Mouse (Mus musculus): ENCODE data around the gene Pdcd10.

Gene Pdcd10

DNA sequence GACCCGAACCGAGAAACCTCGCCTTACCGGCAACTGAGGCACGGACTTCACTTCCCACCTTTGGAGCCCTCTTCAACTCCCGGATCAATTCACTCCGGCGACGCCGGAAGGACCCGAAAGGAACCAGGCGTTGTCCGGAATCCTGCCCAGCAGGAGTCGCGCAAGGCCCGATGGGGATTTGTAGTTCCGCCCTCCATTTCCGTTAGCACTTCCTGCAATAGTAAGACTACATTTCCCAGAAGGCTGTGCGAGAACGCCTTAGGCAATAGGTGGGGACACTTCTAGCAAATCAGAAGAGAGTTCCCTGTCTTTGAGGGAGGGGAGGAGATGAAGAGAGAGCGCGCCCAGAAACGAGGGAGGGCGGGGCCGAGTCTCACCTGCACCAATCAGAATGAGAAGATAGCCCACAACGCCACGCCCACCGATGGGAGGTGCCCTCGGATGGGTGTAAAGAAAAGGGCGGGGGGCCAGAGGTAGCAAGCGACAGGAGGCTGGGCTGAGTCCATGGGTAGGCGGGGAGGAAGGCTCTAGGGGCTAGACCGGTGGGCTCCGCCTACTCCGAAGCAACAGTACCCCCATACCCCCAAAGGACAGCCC, at the start of gene Pdcd10:
TSS of gene Pdcd10 (minus strand) at position 162 of the 597 bp plus-strand sequence.
- DNase-seq (ENCODE audit: low spot score in 2 of 2): peak; percentile 98 to 99

DNA sequence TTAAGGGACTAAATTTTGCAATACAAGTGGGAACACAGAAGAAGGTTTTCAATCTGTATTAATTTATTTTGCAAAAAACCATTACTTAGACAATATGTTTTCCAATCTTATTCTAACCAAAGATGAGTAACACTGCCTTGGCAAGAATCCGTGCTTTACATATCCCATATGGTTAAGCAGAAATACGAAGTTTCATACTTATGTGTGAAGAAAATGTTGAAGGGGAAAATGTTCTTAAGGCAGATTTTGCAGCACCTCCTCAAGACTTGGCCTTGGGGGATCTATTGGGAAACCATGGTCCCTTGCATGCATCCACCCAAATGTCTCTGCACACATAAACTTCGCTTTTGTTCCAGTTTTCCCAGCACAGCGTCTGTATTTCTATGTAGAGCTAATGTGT, 28.2 kb upstream of the Pdcd10 start:
- DNase-seq (ENCODE audit: low spot score in 2 of 2): no peak

DNA sequence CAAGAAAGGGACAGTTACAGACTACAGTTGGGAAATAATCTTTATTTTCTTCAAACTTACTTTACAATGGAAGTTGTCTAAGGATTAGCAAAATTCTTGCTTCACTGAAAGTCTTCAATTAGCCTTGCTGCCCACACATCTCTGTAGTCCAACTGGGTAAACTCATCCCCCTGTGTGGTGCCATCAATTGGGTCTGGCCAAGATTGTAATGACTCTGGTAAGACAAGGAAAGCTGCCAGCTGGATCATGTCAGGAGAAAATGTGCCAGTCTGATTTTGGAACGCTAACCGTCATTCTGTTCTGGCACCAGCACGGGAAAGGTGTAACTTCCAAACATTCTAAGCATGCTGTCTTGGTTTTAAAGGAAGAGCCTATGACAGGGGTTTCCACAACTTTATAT, 26.6 kb upstream of the Pdcd10 start:
- DNase-seq (ENCODE audit: low spot score in 2 of 2): no peak

DNA sequence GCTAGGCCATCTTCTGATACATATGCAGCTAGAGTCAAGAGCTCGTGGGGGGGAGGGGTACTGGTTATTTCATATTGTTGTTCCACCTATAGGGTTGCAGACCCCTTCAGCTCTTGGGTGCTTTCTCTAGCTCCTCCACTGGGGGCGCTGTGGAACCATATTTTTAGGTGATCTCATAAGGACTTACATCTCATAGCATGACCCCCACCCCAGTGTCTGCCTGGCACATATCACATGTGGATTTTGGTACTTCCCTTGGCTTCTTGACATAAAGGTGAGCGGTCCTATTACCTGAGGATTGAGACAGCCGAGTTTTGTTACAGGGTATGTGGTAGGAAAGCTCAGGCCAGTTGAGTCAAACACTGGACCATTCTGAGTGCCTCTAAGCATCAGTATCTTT, 22.7 kb upstream of the Pdcd10 start:
- DNase-seq (ENCODE audit: low spot score in 2 of 2): no peak

DNA sequence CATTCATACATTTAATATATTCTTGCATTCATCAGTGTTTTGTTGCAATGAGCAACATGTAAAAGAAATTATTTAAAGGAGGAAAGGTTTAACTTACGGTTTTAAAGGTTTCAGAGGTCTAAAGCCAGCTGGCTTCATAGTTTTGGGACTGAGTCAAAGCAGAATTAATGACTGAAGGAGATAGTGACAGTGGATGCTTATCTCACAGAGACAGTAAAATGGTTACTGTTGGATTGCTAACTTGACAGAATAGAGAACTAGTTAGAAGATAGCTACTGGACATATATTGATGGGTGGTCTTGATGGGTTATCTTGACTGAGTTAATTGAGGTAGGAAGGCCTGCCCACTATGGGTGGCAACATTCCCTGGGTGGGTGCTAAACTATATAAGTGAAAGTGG, 18.9 kb upstream of the Pdcd10 start:
- no peak for DNase-seq (ENCODE audit: low spot score in 2 of 2)

DNA sequence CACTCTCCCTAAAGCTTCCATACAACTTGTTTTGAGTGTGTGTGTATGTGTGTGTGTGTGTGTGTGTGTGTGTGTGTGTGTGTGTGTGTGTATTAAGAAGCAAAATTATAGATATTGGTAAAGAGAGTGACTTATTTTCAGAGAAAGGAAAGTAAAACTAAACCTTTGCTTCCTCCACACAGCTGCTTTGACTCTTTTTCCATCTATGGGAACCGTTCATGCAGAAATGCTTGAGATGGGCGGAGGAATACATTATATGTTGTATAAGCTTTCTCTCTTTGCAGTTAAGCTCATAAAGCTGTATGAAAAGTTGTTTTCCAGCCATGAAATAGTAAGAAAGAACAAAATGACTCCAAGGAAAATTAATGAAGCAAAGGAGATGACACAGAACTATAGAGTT, 17.4 kb upstream of the Pdcd10 start:
- no peak for DNase-seq (ENCODE audit: low spot score in 2 of 2)

DNA sequence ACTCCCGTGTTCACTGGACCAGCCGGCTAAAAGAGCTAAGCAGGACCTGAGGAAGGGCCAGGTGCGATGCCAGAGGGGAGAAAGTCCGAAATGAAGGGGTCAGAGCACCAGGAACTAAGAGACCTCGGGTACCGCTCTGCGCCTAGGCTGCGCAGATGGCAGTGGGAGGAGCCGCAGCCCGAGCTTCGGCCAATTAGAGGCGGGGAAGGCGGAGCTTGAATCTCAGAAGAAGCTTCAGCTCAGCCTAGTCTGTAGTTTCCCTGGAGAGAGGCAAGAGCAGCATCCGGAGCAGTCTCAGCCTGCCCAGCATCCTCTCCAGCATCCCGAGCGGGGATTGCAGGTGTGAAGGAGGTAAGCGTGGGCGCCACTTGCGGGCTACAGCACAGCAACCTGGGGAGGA, 636 bp upstream of the Pdcd10 start, which contains the start of gene Serpini1:
TSS of gene Serpini1 (plus strand) at position 256 of the 400 bp plus-strand sequence.
- DNase-seq (ENCODE audit: low spot score in 2 of 2): peak in 1 of 2 experiments; percentile 86

DNA sequence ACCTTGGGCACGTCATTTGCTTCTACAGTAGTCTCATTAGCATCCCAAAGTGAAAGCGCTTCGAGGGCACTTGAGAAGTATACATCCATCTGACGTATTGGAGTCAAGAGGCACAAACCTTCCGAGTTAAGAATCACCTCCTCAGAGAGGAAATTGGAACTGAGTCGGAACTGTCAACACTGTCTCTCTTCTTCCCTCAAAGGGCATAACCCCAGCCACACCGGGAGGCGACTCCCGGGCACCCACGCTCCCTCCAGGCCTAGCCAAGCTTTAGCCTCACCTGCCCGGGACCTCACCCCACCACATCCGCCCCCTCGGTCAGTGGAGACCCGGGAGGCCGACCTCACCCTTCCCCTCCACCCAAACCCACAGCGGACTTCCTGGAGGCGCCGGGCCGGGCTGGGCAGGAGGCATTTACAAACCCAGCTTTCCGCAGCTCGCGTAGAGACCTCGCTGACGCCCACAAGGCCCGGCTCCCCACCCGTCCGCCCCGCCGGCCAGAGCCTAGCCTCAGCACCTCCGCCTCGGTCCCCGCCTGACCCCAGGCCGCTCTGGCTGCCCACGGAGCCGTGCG, 448 bp downstream of the Pdcd10 start:
- DNase-seq (ENCODE audit: low spot score in 2 of 2): no peak

DNA sequence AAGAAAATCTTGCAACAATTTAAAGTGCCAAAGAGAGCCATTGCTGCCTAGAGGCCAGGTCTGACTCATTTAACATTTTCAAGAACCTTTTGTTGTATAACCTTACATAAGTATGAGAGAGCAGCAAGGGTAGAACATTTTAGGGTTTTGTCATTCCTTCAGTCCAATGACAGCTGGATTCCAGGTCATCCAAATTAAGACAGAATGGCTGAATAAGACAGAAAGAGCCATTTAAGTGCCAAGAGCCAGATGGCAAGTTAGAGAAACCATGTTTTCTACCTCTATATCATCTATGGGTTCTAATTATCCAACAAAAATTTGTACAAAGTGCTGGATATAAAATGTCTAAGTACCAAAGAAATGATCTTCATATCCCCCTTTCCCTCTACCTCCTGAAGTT, 5.4 kb downstream of the Pdcd10 start:
- no peak for DNase-seq (ENCODE audit: low spot score in 2 of 2)

DNA sequence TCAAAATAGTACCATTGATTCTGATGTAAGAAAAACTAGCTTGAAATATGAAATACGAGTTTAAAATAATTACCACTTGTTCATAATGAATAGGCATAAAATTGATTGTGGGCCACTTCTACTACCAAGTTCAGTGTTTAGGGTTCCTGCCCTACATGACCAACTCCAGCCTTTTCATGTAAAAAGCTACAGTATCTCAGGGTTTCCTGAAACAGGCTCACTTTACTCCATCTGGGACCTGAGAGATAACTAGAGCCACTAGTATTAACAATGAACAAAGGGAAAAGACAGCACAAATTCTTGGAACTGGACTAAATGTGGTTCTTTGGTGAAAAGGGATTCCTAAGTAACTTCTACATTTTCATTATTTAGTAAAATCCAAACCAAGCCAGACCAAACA, 12.4 kb downstream of the Pdcd10 start:
- DNase-seq (ENCODE audit: low spot score in 2 of 2): no peak

DNA sequence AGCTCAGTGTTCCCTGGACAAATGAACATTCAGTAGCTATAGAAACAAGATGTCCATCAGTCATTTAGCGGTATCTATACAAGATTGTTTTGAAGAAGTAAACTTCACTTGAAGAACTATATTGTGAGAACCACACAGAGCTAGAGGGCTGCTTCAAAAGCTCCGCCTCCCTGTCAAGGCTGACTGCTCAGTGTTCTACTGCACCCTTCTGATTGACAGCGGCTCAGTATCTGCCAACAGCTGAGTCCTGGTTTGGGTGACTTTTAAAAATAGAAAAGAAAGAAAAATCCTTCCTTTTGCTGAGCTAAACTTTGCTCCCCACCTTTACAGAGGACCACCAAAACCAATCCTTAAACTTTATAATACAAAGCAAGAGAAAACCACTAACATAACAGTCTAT, 13.8 kb downstream of the Pdcd10 start:
- no peak for DNase-seq (ENCODE audit: low spot score in 2 of 2)

DNA sequence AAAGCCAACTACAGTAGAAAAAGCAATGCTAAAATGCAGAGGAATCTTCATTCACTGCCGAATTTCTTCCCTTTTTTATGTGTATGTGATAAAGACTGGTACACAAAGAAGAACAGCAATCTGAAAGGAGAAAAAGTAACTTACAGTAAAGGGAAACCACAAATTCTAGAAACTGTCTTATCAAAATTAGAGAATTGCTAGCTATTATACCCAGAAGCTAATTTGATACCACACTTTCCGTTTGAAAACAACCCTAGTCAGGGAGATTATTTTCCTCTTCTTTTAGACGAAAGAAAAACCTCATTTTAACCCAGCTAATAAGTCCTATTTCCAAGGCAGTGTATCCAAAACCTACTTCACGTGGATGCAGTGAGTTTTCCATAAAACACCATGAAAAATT, 15.4 kb downstream of the Pdcd10 start:
- no peak for DNase-seq (ENCODE audit: low spot score in 2 of 2)

DNA sequence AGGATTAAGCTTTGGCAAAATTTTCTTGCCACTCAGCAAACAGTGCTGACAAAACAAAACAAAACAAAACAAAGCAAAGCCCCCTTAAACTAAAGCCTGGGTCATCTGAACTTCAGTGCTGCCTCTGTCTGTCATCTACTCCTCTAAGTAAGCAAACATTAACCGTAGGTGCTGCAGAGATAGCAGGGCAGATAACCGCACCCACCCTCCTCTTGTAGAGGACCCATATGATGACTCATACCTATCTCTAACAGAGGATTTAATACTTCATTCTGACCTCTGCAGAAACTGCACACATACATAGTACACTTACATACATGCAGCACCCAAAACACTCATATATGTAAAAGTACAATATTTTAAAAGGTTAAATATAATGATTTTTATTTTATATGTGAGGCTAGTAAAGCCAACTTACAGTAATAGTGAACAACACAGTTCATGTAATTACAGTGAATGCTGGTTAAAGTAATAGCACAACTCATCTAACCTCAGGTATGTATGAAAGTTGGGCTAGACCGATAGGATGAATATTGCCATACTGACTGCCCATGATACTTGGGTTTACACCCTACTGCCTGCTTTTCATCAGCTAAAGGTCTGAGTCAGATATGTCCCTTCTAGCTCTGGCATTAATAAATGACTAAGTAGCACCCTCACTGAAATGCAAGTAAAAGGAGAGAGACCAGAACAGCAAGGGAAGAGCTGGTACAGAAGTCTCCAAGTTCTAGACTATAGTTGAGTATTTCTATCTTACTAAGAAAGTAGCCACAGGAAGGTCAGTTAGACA, 22.4 kb downstream of the Pdcd10 start:
- no peak for DNase-seq (ENCODE audit: low spot score in 2 of 2)

DNA sequence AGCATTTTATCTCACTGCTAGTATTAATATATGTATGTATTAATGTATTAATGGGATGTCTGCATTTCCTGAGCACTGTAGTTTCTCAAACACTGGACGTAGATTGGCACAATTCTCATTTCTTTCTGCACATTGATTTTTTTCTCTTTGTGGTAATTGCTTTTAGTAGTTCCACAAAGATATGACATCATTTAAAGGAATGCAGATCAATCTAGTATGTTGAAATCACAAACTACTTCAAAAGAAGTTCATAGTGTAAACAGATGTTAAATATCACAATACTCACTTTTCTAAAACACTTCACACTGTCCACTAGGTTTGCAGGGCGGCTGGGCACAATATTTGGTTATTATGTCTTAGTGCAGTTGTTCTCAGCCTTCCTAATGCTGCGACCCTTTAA, 25.6 kb downstream of the Pdcd10 start:
- DNase-seq (ENCODE audit: low spot score in 2 of 2): no peak

DNA sequence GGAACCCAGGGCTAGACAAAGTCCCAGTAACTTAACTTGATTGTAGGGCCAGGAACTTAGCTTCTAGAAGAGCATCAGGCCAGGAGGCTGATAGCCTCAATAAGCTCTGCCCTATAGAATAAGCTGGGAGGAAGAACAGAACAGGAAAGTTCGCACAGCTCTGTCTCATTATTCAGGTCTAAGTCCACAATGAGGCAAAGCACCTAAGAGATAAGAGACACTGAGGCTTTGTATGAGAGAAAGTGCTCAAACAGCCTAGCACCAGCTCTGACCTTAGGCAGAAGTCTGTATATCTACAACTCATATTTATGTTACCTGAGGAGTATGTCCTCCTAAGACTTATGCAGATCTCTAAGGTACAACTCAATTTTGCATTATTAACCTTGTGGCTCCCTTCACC, 34.1 kb downstream of the Pdcd10 start:
- DNase-seq (ENCODE audit: low spot score in 2 of 2): no peak

DNA sequence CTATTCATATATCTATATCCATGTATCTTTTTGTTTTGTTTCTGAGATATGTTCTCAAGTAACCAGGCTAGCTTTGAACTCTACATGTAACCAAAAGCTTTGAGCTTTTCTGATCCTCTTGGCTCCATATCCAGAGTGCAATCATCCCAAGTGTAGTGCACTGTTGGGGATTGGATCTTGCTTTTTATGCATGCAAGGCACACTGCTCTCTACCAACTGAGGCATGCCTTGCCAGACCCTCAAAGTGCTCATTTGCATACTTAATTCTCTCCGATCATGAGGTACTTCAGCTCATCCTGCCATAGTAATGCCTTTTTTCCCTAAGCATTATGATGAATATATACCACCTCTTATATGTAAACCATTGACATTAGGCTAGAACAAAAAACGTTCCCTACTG, 35.3 kb downstream of the Pdcd10 start:
- DNase-seq (ENCODE audit: low spot score in 2 of 2): no peak

DNA sequence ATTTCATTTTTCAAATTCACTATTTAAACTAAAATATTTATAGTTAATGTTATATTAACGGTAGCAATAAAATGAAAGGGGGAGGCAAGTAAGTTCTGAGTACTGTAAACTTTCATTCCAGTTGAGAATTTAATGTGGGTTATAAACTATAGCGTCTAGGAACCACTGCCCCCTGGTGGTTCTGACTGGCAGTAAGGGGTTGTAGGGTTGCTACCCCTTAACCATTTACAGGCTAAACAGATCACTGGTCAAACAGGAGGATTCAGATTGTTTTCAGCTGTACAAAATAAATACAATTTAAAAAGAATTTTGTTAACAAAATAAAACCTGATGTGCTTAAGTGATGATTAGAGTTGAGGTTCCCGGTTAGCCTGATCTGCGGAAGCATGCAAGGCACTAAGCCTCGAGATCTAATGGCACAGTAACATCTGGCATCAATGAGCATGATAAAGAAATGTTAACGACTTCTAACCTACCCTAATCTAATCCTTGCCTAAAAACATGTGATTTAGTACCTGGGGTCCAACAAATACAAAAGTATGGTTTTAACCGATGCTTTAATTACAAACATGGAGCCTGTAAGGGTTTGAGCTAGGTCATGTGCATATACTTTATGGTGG, 38.9 kb downstream of the Pdcd10 start:
- DNase-seq (ENCODE audit: low spot score in 2 of 2): peak; percentile 7 to 16

DNA sequence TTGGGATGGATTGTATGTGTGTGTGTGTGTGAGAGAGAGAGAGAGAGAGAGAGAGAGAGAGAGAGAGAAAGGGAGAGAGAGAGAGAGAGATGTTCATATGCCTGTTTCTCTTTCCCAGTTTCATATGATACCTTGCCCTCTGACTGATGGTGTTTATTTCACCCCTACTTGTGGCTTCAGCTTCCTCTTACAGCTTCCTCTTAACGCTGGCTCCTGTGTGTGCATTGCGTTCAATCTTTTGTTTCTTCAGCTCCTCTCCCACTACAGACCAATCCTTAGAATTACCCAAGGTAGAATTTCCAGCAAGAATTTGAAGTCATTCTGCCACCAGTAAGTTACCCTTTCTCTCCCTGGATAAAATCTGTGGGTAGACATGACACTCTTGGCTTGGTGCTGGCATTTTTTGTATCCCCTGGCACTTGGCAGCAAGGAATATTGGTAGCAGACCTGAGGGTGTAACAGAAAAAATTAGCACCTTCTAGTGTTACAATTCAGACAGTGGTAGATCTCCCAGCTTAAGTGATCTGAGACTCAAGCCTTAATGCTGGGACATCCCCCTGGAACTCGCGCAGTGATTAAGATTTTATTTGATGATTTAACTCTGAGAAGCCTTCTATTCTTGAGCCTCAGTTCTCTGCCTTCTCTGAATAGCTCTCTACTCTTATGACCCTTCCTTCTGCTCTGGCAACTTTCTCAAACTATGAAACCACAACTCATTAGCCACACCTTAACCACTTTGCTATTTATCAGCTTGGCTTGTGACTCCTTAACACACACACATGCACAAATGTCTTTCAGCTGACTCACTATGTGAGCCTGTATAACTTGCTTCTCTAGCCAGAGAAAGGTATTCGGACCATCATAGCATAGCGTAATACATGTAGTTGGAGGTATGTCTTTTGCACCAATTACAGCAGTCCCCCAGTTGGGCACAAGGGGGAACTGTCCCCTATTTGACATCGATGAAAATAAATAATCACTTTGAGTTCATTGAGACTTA, 57.4 kb downstream of the Pdcd10 start:
- DNase-seq (ENCODE audit: low spot score in 2 of 2): no peak

DNA sequence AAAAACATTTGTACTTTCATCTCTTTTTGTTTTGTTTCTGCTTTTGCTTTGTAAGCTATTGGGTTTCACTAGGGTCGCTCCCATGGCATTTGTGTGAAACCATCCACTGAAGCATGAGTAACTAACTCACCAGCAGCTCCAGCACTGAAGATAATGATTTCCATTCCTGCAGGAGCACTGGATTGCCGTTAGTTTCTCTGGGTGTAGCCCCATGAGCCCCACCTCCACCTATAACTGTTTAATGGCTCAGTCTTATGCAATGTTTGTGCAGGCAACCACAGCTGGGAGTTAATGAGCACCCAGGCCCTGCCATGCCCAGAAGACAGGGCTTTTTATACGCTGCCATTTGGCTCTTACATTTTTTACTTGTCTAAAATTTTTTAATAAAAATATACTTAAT, 63.7 kb downstream of the Pdcd10 start:
- DNase-seq (ENCODE audit: low spot score in 2 of 2): no peak

DNA sequence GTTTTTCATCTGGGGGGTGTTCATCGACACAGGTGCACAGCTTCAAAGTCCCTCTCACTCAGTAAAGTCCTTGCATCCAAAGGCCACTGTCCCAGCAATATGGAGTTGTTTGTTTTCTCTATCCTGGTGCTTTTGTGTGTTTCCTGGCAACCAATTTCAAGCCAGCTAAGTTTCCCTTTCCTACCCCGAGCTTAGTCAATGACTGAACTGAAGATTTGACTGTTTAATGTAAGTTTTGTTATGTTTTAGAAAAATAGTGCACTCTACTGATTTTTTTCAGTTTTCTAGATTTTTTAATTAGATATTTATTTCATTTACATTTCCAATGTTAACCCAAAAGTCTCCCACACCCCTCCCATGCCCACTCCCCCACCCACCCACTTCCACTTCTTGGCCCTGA, 74.6 kb downstream of the Pdcd10 start, which contains the start of gene Wdr49:
TSS of gene Wdr49 (minus strand) at position 101 of the 400 bp plus-strand sequence.
- no peak for DNase-seq (ENCODE audit: low spot score in 2 of 2)

DNA sequence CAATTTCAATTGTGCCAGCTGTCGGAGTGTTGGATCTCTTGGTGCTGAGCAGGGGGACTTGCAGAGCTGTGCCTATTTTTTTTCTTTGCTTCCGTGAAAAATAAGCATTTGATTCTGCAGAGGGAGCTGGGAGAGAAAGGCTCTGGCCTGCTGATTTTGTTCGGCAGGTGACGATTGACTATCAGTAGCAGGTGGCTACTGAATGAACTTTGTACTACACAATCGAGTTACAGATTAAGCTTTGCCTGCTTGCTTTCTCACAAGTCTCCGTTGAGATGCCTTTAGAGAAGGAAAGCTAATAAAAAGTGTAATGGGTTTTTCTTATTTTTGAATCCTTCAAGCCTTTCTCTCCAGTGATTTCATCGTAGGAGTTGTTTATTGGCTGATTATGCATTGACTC, 81.5 kb downstream of the Pdcd10 start:
- no peak for DNase-seq (ENCODE audit: low spot score in 2 of 2)

All from urinary bladder, postnatal 36 days (tissue).